Mouse (Mus musculus) frontal cortex, postnatal 25 days (tissue): ENCODE measurements around the gene Dhtkd1.

ENCODE experiments used
- DNase-seq, 2 experiments: peaks; one replicate each; pipeline ENCODE4 v3.0.0; 2022; ENCODE audit warnings: low spot score in 2 of 2

The Dhtkd1 gene

DNA sequence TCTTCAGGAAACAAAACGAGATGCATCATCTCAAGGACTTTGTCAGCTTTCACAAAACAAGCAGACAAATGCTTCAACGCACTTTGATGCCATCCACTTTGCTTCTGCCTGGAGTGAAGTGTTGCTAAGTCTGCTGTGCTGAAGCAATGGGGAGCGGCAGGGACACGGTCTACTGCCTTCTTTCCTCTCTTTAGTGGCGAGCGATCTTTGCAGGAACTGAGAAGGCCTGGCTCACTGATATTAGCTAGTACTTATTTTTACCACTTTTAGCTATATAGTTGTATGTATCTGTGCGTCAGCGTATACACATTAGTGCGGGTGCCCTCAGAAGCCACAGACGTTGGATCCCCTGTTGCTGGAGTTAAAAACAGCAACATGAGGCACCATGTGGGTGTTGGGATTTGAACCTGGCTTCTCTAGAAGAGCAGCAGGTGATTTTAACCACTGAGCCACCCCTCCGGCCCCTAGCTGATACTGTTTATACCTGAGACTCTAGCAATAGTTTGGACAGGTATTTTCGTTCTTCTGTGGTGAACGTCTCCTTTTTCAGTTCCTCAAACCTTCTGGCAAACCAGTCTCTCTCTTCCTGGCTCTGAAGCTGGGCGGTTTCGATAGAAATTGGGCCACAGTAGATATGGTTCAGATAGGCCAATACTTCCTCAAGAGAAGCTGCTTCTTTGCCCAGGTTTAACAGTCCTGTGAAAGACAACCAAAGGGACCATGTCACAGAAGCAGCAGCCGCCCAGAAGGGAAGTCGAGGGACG, 12.1 kb downstream of the Dhtkd1 start:
- DNase-seq = no peak

DNA sequence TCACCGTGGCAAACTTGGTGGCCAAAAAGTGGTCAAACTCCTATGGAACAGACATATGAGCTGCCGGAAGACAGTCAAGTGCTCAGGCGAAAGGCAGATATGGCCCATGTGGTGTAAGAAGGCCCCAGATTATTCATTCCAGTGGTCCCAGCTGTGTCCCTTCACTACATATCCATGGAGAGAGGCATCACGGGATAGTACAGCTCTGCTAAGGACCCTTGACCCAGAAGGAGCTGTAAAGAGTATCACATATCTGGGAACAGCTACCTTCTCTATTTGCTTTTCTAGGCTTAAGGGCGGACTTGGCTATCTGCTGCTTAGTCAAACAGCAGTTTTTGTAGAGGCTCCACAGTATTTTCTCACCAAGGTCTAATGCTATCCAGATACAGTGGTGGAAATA, 12.8 kb downstream of the Dhtkd1 start:
- DNase-seq = no peak

DNA sequence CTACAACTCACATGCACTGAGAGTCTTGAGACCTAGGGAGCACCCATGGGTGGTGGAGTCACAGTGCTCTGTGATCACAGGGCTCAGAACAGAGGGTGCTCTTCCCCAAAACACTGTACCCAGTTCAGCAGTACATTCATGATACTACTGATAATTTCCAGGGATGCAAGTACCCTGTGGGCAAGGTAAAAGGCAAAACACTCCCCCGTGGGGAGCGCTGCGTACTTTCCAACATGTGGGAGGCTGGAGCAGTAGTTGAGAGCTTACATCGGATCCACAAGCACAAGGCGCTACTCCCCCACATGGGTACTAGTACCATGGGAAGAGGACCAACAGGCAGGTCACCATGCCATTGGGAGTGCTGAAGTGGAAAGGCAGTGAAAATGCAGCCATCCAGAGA, 15.1 kb downstream of the Dhtkd1 start:
- no peak for DNase-seq

DNA sequence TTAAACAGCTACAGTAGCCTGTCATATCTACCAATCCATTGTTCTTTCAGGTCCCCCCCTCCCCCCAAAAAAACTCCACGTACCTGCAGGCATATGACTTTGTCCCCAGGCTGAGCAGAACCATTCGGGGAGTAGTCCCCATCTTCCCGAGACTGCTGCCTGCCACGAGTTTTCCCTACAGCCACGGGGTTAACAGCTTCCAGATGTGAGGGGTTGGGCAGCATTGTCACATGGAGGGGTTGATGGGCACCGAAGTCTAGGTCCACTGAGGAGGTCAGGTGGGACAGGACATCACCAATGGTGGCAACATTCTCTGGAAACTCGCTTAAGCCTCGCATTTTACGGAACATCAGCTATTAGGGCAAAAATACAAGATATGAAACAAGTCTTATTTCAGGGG, 18.8 kb downstream of the Dhtkd1 start:
- no peak for DNase-seq

DNA sequence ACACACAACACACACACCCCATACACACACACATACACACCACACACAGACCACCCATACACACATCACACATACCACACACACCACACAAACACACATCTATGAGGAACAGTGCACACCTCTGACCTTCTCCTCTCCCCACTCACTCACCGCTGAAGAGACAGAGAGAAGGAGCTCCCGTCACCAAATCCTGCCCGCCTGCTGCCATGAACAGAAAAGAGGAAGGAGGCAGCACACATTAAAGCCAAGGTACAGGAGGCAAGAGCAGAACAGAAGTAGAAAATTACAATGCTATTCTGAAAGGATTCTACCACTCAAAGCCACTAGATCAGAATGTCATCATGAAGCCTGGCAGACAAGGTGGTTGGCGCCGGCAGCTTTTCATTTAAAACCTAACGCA, 19.8 kb downstream of the Dhtkd1 start:
- no peak for DNase-seq

DNA sequence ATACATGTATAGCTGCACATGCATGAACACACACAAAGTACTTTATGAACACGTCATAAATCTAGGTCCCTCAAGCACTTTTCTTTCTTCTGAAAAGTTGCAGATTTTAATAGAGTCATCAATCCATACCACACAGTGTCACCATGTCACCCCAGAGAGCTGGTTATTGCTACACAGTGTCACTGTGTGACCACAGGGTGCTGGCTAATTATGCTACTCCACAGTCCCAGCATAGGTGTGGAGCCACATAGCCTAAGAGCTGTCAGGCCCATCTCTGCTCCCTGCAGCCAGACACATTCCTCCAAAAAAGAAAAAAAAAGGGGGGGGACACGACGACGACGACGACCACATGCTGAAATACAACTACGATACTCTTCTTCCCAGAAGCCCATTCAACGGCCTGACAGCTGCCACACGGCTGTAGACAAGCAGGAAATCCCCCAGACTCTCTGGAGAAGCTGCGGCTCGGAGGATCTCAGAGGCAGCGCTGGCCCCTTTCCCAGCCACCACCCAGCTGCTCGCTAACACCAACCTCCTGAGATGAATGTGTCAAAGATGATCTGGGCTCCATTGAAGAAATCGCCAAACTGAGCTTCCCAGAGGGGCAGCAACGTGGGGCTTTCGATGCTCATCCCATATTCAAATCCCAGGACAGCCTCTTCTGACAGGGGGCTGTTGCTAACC, 31.2 kb downstream of the Dhtkd1 start:
- DNase-seq = no peak

DNA sequence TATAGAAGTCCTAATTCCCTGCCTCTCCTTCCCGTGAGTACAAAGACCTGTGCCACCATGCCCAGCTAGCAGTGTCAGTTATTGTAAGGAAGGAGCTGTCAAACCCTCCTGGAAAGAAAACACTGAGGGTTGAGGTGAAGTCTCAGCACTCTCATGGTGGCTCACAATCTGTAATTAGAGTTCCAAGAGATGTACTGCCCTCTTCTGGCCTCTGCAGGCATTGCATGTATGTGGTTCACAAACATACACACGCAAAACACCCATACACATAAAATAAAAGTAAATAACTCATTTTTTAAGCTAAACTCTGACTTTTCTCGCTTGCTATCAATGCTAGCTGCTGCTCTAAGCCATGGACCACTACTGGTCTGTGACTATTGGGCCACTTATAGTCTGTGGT, 36.0 kb downstream of the Dhtkd1 start:
- DNase-seq = no peak

DNA sequence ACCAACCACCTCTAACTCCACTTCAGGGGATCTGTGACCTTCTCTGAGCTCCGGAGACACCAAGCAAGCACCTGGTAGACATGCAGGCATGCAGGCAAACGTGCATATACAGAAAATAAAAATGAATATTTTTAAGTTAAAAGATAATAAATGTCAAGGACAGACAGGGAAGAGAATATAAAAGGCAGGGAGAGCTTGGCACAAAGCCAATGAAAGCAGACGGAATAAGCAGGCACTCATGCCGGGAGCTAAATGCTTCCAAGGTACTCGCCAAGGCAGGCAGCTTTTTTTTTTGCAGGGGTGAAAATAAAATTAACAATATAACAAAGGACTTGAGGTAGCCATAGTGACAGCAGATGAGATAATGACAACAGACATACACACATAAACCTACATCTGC, 36.5 kb downstream of the Dhtkd1 start:
- no peak for DNase-seq

DNA sequence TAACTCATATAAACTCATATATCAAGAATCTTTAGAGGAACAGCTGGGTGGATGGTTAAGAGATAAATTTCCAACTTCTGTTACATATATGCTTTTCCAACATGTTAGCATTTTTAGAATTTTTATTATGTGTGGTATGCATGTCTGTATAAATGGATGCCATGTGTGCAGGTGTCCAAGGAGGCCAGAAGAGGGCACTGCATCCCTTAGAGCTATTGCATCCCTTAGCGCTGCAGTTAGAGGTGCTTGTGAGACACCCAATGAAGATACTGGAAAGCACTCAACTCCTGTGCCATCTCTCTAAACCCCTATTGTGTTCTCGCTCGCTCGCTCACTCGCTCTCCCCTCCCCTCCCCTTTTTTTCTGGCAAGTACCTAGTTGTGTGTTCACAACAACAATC, 42.4 kb downstream of the Dhtkd1 start:
- DNase-seq = no peak

DNA sequence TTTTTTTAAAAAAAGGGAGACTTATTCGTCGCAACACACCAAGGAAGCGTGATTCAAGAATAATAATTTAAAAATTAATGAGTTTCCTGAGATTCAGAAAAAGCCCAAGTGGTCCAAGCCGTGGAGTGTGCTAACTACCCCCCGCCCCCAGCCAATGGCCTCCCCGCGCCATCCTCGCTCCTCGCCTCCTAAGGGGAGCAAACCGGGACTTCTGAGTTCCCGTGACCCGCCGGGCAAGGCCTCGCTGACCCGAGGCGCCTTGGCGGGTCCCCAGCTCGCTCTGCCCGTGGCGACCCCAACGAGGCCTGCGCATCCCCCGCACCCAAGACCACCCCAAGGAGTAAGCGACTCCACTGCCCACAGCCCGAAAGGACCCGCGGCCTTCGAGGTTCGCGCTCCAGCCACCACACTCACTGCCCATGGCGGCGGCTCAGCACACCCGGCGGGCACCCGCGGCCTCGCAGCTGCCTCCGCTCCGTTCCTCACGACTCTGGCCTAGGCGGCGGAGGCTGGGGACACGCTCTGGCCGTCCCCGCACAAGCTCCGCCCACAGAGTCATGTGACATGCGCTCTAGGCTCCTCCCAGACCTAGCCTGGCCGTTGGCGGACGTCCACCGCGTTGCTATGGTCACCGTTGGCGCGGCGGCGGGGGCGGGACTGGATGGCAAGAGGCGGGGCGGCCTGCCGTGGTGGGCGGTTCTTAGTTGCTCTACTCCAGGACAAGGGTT, 47.6 kb downstream of the Dhtkd1 start, which contains the start of gene Sec61a2:
TSS of gene Sec61a2 (minus strand) at position 590 of the 728 bp plus-strand sequence.
- DNase-seq = peak; percentile 98 to 99

DNA sequence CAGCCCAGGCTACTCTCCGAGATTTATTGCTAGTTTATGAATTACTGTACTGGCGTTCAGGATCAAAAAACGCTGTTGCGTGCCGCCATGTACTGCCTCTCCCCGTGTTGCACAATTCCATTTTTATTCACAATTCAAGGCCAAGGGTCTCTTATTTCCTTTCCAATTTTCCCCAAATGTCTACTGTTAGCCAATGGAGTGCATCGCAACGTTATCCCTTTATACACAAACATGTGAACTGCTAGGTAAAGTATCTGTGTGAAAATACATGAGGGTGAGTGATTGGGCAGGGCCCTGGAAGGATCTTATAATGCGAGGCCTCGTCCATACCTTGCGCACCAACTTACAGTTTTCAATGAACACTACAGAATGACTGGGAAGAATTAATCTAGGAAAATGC, 48.3 kb downstream of the Dhtkd1 start:
- DNase-seq = no peak

DNA sequence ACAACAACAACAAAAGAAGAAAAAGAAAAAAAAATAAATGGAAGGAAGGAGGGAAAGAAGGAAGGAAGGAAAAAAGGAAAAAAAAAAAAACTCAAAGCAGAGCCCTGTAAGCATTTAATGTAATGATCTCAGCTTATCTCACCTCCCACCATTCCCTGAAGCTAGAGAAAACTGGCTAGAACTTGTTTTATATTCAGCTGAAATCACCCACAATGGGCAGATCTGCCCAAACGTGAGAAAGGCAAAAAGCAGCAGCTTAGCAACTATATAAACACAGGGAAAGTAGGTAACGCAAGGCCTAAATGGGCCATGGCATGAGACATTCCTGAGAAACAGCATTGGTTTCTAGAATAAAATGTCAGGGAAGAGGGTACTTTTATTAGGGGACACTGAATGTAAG, 53.2 kb downstream of the Dhtkd1 start:
- no peak for DNase-seq

DNA sequence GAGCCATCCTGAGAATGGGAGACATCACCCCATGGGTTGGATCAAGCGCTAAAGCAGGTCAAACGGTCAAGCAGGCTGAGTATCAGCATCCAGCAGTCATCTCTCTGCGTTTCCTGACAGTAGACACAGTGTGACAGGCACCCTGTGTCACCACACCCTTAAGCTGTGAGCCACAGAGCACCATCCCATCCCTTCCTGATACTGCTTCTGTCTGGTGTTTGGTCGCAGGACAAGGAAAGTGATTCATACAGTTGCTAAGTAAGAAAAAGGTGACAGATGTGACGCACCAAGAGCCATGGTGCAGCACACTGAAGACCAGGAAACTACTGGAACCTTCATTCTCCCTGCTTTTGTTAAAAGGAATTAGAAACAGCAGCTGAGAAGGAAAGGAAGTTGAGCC, 53.7 kb downstream of the Dhtkd1 start:
- DNase-seq = no peak

DNA sequence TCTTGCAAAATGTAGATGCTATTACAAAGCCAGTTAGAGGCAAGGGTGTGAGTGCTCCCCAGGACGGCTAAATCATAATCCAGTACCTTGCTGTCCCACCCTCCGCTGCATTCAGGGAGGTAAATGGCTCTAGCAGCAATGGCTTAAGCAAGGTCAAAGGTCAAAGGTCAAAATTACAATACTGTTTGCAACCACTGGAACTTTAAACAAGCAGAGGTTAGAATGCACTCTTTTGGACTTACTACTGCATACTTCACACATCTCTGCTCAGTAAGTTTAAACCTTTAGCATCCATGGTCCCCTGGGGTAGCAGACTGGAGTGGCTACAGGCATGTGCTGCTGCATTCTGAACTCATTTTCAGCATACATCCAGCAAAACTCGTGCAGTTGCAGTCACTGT, 65.1 kb downstream of the Dhtkd1 start:
- DNase-seq = no peak

DNA sequence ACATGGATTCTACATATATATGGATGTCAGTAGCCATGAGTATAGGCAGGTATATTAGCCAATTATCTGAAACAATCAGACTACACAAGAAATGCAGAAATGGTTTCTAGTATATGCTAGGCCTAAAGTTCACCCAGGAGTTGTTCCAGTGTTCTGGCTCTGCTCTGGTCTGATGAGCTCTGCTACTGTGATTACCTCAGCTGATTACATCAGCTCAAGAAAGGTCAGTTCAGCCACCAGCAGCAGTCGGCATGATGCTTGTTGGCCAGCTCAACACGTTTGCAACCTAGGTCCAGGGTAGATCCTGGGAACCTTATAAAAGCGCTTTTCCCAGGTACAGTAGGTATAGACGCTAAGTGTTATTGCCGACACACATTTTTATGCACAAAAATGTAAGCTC, 72.8 kb downstream of the Dhtkd1 start:
- DNase-seq = no peak

DNA sequence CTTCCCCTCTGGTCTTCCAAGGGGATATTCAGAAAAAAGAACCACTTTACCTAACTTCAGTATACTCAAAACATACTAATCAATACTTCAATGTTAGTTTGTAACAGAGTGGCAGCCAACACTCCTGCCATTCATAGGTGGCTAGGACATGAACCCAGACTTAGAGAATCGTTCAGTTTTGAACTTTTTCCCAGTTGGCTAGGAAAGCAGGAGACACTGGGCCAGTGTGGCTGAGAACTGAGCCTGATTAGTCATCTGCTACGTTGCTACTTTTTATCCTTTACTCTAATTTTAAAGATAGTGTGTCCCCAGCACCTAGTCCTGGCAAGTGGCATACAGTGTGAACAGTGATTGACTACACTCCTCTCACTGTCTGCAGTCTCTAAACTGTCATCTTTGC, 74.9 kb downstream of the Dhtkd1 start:
- DNase-seq = no peak

DNA sequence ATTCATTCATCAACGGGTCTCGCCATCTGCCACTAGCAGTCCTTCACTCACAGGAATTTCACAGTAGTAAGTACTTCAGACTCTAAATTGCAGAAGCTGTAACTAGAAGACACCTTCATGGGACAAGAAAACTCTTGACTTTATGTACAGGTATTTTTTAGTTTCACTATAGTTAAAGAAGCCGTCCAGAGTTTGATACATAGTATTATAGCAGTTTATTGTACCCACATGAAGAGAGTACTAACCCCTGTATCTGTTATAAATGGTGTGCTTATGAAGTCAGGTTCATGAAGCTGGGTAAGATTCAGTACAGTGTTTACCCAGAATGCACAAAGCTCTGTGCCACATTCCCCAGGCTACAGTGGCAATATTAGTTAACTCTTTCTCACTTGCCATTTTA, 79.8 kb downstream of the Dhtkd1 start, which contains the start of gene Gm13199:
TSS of gene Gm13199 (minus strand) at position 101 of the 400 bp plus-strand sequence.
- no peak for DNase-seq

DNA sequence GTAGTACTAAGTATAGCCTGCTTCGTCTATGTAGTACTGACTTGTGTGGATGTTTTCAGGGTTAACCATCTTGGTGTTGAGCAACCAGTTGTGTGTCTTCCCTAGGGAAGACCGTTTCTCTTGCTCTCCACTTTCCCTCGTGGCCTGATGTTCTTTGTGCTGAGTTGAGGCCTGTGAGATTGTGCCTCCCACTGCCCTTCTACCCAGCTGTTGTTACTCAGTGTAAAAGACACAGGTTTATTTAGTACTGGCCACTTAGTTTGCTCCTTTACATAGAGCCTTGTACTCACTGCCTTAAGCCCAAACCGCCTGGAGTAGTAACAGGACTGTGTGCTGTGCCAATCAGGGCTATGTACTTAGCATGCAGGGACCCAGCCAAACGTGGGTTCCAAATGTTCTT, 90.7 kb downstream of the Dhtkd1 start:
- no peak for DNase-seq

DNA sequence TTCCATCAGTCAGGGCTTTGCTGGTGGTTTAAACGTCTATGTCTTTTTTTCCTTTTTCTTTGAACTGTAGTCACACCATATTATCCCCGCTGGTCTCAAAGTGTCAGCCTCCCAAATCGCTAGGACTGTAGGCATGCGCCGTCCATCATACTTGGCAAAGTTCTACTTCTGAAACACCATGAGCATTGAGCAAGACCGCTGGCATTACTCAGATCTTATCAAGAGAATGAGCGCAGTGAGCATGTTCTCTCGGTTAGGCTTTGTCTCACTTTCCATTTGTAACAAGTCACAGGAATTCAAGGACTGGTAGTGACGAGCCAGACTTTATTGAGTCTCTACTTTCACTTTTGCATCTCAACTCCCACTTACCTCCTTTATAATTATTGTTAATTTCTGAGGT, 91.5 kb downstream of the Dhtkd1 start:
- DNase-seq = no peak
